Mouse (Mus musculus) urinary bladder, adult 2 months (tissue): Measurements from ENCODE around the gene Fmo3. TPM values are rescaled to one million over a fixed set of nuclear protein-coding genes. Genes with fewer than 3 reads are reported as not detected.

Source experiments
- DNase-seq: peaks from one replicate; pipeline ENCODE4 v3.0.0; 2022; ENCODE audit warnings: low spot score
- polyA plus RNA-seq: library from polyadenylated mRNA; depleted of rRNA; stranded (reverse); fragments of >200 nt; gene quantifications from 2 replicates; pipeline ENCODE4 v1.2.3, GENCODE M21; 2012; rRNA removed

Fmo3 gene
- polyA plus RNA-seq, 1 experiment = 0.77 TPM

DNA sequence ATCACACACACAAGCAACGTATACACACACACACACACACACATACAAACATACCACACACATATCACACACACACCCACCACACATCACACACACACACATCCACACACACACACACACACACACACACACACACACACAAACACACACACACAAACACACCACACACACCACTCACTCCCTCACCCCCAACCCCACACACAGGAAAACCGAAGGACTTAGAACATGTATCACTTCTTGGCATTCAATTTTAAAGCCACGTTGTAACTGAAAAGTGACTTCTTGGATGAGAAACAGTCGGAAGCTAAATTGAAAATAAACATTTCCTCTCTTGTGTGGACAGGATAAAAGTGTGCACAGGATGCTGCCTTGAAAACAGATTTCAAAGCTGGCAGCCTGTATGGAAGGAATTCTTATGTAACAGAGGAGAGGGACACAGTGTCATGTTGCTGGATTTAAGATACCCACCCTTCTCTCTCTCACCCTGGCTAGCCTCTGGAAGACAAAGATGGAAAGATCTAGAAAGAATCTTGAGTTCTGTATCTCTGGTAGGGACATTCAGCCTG lies 52.9 kb downstream of the Fmo3 start:
- DNase-seq = no peak

DNA sequence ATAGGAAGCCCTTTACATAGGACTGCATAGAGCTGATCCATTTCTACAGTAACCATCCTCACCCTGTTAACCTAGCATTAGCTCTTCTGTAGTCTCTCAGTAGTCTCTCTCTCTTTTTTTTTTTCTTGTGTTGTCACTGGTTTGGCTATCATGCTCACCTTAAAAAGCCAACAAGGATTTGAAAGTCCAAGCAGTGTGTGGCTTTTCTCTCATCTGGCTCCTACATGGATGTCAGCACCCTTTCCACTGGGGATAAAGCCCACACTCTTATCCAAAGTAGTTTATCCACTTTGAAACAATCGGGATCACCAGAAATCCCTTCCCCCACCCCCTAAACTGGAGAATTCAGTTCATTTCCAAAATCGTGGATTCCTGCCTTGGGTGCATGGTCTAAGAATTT lies 53.7 kb downstream of the Fmo3 start:
- no peak for DNase-seq

DNA sequence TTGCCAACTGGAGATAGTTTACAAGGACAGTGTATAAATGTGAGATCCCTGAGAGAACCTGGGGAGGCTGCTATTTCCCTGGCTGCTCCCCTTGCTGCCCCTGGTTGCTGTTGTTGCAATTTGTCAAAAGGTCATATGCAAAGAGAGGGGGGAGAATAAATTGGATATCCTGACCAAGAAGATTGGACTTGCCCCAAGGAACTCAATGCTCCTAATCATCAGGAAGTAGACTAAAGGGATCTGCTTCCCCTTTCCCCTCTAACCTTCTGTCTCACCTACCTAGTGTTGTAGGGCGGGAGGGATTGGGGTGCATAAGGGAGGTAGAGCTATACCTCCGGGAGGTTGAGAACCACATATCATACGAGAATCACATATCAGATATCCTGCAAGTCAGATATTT lies 55.2 kb downstream of the Fmo3 start:
- DNase-seq = no peak

DNA sequence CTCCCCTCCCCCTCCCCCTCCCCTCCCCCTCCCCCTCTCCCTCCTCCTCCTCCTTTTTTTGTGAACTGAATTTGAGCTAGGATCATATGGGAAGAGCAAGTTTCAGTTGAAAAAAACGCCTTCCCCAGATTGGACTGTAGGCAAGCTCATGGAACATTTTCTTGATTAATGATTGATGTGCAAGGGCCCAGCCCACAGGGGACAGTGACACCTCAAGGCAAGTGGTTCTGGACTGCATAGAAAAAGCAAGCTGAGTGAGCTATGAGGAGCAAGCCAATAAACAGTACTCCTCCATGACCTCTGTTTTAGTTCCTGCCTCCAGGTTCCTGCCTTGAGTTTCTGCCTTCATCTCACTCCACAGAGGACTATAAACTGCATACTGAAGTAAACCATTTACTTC lies 59.2 kb downstream of the Fmo3 start:
- DNase-seq = no peak

DNA sequence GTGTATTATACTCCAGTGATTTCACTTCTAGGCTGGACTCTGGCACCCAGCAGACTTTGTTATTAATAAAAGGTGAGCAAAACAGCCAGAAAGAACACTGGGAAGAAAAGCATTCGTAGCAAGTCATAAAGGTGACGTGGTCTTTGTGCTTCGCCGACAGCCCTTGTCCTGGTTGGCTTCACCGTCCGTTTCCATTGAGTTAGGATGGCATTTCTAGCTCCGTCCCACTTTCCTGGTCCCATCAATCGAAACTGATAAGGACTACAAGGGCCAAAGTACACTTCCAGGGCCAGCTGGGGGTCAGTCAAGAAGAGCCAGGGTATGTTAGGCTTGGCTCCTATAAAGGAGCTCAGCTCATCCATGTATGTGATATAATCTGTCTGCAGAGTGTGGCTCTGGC lies 67.7 kb downstream of the Fmo3 start:
- DNase-seq = no peak

DNA sequence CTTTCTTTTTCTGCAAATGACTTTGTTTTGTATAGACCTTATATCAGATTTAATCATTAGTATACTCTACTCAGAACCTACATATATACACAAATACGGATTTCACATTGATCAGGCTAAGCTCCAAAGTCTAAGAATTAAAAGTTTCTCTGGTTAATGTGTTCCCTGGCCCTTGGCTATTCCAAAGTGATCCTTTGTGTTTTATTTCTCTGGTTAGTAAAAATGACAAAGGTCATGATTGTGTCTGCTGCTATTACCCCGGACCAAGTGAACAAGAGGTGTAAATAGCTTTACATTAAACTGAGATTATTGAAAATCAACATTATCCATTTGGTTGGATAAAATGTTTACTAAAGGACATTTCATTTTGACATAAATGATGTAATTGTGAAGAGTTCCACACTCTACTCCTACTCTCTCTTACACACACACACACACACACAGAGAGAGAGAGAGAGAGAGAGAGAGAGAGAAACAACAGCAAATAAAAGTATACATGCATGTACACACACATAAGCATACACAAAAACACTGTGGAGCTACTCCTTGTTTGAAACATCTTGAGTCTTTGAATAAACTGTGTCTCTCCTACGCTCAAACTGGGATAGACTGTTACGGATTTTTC lies 69.3 kb downstream of the Fmo3 start:
- DNase-seq = no peak

DNA sequence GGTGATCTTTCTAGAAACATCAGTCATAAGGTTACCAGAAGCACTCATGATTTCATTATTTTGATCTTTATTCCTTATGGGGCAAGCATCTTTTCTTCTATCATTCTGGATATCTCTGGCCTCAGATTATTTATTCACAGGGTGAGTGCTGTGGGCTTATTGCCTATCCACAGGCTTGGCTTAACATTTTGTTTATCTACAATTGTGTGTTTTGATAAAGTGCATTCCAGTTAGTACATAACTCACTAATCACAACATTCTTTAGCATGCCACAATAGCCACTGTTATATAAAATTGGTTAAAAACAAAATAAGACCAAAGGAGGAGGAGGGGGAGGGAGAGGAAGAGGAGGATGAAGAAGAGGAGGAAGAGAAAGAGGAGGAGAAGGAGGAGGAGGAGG lies 72.2 kb downstream of the Fmo3 start:
- DNase-seq = no peak

Other genes with a start within 250 kb of the Fmo3 start
- 21.9 and 40.6 TPM in 2 replicates for gene Prrc2c, start 244.0 kb downstream of the Fmo3 start, polyA plus RNA-seq
- gene Fmo4, start 170.6 kb downstream of the Fmo3 start, polyA plus RNA-seq = 1.2 and 1.7 TPM in 2 replicates
- 120 and 150 TPM in 2 replicates for gene Fmo1, start 117.9 kb downstream of the Fmo3 start, polyA plus RNA-seq
- 249 and 256 TPM in 2 replicates for gene Fmo2, start 85.8 kb downstream of the Fmo3 start, polyA plus RNA-seq
- 0.10 and 0.17 TPM in 2 replicates for gene Fmo6, start 47.0 kb downstream of the Fmo3 start, polyA plus RNA-seq
- gene Mroh9, start 101.1 kb upstream of the Fmo3 start, polyA plus RNA-seq = not detected in 2 replicates